Mouse (Mus musculus): ENCODE data around the gene Gm30302. TPM values are rescaled to one million over a fixed set of nuclear protein-coding genes. Genes with fewer than 3 reads are reported as not detected.
"Not testable (repeated sequence)": the region's sequence is repeated elsewhere in the genome, so short reads cannot be mapped to it uniquely, and the experiment has no call there.

The Gm30302 gene
- total RNA-seq (2021): not detected
- long read RNA-seq, experiment 1: 0 reads
- long read RNA-seq, experiment 2: 0 reads

GRCm38 (mm10) chr13:49798901-49799300, at the start of gene Gm30302:
TSS of gene Gm30302 (minus strand) at chr13:49799001.
- DNase-seq (ENCODE audit: extremely low spot score in 1 of 2, low spot score in 2 of 2): no peak
- intact Hi-C loops (cut with DNase I): no loop called here
- Histone ChIP-seq H3K27ac (no peak within 1 kb of the TSS), H3K4me3 (no peak within 1 kb of the TSS)
- no peak for TF ChIP-seq CTCF (IDR thresholded peaks at IDR 0.05)

- intact Hi-C loops (cut with DNase I): no loop called here
- no peak for TF ChIP-seq CTCF (IDR thresholded peaks at IDR 0.05)
- H3K4me3 ChIP-seq: no peak overlapping the region
- DNase-seq (ENCODE audit: extremely low spot score in 1 of 2, low spot score in 2 of 2): no peak
- H3K27ac ChIP-seq: no peak overlapping the region
These were observed 48.0 kb upstream of the Gm30302 start for GRCm38 (mm10) chr13:49846751-49847150.

DNA sequence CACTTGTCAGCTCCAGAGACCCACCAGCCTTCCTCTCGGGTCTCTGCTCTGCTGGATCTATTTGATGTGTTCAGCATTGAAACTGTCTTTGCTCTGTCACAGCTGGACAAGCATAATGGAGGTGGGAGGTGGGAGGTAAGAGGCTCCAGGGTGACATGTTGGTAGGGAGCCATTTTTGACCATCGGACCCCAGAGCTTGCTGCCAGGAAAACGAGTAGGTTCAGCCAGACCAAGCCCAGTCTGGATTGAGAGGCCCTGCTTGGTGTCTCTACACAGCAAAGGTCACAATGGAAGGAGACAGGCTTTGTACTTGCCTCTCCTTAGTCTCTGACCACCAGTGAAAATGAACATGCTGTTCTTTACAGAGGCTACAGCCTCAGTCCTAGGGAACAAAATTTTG, 47.3 kb upstream of the Gm30302 start:
- intact Hi-C loops (cut with DNase I): no loop called here
- TF ChIP-seq CTCF (IDR thresholded peaks at IDR 0.05): no peak
- no peak for DNase-seq (ENCODE audit: extremely low spot score in 1 of 2, low spot score in 2 of 2)
- no peak overlapping the region for H3K4me3 ChIP-seq
- no peak overlapping the region for H3K27ac ChIP-seq

DNA sequence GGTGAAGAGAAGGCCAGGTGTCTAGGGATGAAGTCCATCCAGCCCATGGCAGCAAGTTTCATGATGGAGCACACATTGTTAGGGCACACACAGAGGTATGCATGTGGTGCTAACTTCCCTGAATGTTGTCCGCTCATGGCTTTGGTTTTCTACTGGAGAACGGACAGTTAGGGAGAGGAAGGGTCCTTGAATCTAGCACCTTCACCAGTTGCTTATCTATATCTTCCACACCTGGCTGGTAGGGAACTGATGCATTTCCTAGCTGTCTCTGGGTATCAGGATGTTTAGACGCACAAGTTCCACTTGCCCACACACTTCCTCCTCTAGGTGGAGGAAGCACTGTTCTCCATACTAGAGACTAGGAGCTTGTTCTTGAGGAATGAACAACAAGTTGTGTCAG, 46.9 kb upstream of the Gm30302 start:
- no peak for DNase-seq (ENCODE audit: extremely low spot score in 1 of 2, low spot score in 2 of 2)
- H3K27ac ChIP-seq: no peak overlapping the region
- H3K4me3 ChIP-seq: no peak overlapping the region
- intact Hi-C loops (cut with DNase I): no loop called here
- TF ChIP-seq CTCF (IDR thresholded peaks at IDR 0.05): no peak

DNA sequence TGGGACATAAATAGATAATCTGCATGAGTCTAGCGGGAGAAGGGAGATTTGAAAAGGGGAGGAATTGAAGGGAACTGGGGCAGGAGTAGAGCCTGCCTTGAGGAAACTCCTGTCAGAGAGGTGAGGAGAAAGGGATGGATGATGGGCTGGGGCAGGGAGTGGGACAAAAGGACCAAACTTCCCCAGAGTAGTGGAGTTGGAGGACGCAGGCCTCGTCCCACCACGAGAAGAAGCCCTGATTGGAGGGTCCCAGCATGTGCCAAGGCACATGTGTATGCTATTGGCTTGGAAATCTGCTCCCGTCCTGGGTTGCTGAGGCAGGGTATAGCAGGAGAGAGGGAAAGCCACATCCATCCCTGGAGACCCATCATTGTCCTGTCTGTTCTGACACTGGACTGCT, 45.3 kb upstream of the Gm30302 start:
- DNase-seq (ENCODE audit: extremely low spot score in 1 of 2, low spot score in 2 of 2): no peak
- intact Hi-C loops (cut with DNase I): no loop called here
- no peak for TF ChIP-seq CTCF (IDR thresholded peaks at IDR 0.05)
- Histone ChIP-seq H3K27ac (no peak overlapping the region), H3K4me3 (no peak overlapping the region)

- no peak for TF ChIP-seq CTCF (IDR thresholded peaks at IDR 0.05)
- Histone ChIP-seq H3K27ac (no peak overlapping the region), H3K4me3 (no peak overlapping the region)
- intact Hi-C loops (cut with DNase I): no loop called here
- DNase-seq (ENCODE audit: extremely low spot score in 1 of 2, low spot score in 2 of 2): no peak
These were observed 42.4 kb upstream of the Gm30302 start for GRCm38 (mm10) chr13:49841186-49841585.

DNA sequence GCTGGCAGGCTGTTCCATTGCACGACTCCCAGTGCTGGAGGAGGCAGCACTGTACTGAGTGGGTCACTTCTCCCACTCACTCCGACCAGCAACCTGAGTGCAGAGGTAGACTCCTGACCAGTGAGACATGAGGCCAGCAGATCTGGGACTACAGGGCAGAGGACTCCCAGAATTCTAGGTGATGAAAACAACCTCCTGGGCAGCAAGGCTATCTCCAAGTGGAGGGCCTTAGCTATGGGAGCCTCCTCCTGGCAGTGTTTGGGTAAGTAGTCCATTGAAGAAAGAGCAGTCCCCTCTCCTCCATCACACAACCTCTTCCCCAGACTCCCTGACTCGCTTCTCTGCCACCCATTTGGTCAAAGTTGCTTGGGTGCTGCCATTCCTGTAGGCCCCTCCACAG, 31.6 kb upstream of the Gm30302 start:
- intact Hi-C loops (cut with DNase I): no loop called here
- no peak for TF ChIP-seq CTCF (IDR thresholded peaks at IDR 0.05)
- no peak for DNase-seq (ENCODE audit: extremely low spot score in 1 of 2, low spot score in 2 of 2)
- Histone ChIP-seq H3K27ac (no peak overlapping the region), H3K4me3 (no peak overlapping the region)

- no peak for DNase-seq (ENCODE audit: extremely low spot score in 1 of 2, low spot score in 2 of 2)
- H3K4me3 ChIP-seq: no peak overlapping the region
- H3K27ac ChIP-seq: no peak overlapping the region
- TF ChIP-seq CTCF (IDR thresholded peaks at IDR 0.05): no peak
- intact Hi-C loops (cut with DNase I): no loop called here
These were observed 26.5 kb upstream of the Gm30302 start for GRCm38 (mm10) chr13:49825300-49825699.

DNA sequence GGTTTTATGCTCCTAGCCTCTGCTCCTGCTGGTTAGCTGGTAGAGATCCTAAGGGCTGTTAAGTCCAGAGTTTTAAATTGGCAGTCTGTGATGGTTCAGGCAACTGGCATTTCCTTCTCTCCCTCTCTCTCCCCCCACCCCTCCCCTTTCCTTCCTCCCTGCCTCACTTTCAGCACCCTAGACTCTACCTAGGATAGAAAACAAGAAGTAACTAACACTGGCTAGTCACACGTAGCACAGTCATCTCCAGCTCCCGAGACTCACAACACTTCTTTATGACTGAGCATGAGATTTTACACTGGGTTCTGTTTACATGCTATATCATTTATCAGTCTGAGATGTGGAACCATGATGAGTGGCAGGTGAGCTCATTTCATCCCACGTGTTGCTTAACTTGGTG, 16.2 kb upstream of the Gm30302 start:
- no peak for TF ChIP-seq CTCF (IDR thresholded peaks at IDR 0.05)
- Histone ChIP-seq H3K4me3 (no peak overlapping the region), H3K27ac (no peak overlapping the region)
- intact Hi-C loops (cut with DNase I): no loop called here
- DNase-seq (ENCODE audit: extremely low spot score in 1 of 2, low spot score in 2 of 2): no peak

DNA sequence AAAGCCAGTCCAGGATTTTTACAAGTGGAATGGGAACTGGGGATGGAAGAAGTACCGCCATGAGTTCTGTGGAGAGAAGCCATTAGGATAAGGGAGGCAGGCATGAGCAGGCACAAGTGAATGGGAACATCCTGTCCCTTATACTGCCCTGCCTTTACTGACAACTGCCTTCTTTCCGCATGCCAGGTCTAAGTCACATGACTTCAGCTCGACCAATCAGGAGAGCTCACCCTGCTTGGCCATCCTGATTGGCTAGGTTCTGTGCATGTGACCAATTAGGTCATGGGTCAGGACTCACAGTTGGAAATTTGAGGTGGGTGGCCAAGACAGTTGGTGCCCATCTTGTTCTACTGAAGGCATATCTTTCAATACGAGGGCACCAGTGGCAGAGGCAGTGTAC, 15.6 kb upstream of the Gm30302 start:
- no peak for DNase-seq (ENCODE audit: extremely low spot score in 1 of 2, low spot score in 2 of 2)
- intact Hi-C loops (cut with DNase I): no loop called here
- TF ChIP-seq CTCF (IDR thresholded peaks at IDR 0.05): no peak
- H3K4me3 ChIP-seq: no peak overlapping the region
- no peak overlapping the region for H3K27ac ChIP-seq

DNA sequence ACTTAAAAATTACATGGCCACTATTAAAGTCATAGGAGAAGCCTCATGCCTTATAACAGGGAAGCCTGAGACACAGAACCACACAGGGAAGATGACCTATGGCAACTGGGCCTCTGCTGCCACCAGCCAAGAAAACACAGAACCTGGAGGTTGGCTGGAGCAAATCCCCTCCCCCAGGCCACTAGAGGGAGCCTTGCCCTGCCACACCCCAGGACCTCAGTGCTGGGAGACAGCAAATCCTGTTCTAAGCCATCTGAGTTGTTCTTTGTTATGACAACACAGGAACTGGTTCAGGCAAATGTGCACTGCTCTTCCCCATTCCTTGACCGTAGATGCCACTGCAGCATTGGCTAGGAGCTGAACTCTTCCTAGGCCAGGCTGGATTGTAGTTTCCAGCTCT, 8.3 kb upstream of the Gm30302 start:
- DNase-seq (ENCODE audit: extremely low spot score in 1 of 2, low spot score in 2 of 2): no peak
- TF ChIP-seq CTCF (IDR thresholded peaks at IDR 0.05): no peak; the same call in 1 of the 2 replicates
- Histone ChIP-seq H3K4me3 (no peak overlapping the region), H3K27ac (no peak overlapping the region)
- intact Hi-C loops (cut with DNase I): no loop called here

- no peak for TF ChIP-seq CTCF (IDR thresholded peaks at IDR 0.05)
- no peak overlapping the region for H3K4me3 ChIP-seq
- DNase-seq (ENCODE audit: extremely low spot score in 1 of 2, low spot score in 2 of 2): no peak
- no peak overlapping the region for H3K27ac ChIP-seq
- intact Hi-C loops (cut with DNase I): no loop called here
These were observed 10.0 kb downstream of the Gm30302 start for GRCm38 (mm10) chr13:49788563-49789393.

DNA sequence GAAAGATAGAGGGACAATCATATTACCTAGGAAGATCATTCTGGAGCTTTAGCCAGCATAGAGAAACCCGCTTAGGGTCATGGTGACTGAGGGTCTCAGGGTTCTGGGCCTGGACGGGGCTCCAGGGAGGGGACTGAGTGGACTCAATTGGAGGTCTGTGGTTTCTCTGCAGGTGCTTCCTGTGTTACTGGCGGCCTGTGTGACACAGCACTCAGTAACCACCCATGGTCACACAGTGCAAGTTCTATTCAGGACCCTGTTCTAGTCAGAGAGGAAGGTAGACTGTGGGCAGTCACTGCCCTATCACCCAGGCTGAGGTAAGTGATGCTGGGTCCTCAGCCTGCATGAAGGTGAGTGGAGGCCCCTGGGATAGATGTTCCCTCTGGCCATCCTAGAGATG, 14.9 kb downstream of the Gm30302 start:
- intact Hi-C loops (cut with DNase I): no loop called here
- no peak for TF ChIP-seq CTCF (IDR thresholded peaks at IDR 0.05)
- Histone ChIP-seq H3K27ac (no peak overlapping the region), H3K4me3 (no peak overlapping the region)
- no peak for DNase-seq (ENCODE audit: extremely low spot score in 1 of 2, low spot score in 2 of 2)

- intact Hi-C loops (cut with DNase I); DNase-seq (ENCODE audit: extremely low spot score in 1 of 2, low spot score in 2 of 2); H3K4me3 ChIP-seq; H3K27ac ChIP-seq: not testable (repeated sequence)
These were observed 27.3 kb downstream of the Gm30302 start for GRCm38 (mm10) chr13:49771536-49771935.

All from left cerebral cortex, adult 2 months (tissue).